Mouse (Mus musculus): ENCODE data around the gene Ets1.

- TF ChIP-seq GATA1 (IDR thresholded peaks at IDR 0.05; ENCODE audit: low read length) (no peak), TAL1 (IDR thresholded peaks at IDR 0.05; ENCODE audit: low read length) (no peak)
Observed at GRCm38 (mm10) chr9:32725902-32726301, 89.9 kb downstream of the Ets1 start.
